Mouse (Mus musculus) neural tube, embryonic 15.5 days (tissue): ENCODE measurements at regions not wholly inside any gene's neighbourhood (a gene's known extent, or its start where the extent isn't known, plus 50 kb on each side); places are given as distances from the start of the nearest gene placed in this dataset. TPM values are rescaled to one million over a fixed set of nuclear protein-coding genes. Genes with fewer than 3 reads are reported as not detected.

Experiments used
- ATAC-seq: fragments of 200-750 bp; cut with Nextera tagmentation; 2 replicates; pipeline ENCODE4 v1.8.0; 2017; ENCODE audit warnings: mild to moderate bottlenecking, moderate TSS enrichment, moderate library complexity; ENCODE audit not compliant: low FRiP score
- H3K27ac ChIP-seq: fragments of 300-500 bp; sonication (generic); replicated peaks from 2 replicates; pipeline ENCODE4 v1.5.1; 2015; ENCODE audit warnings: mild to moderate bottlenecking, inconsistent platforms
- H3K27me3 ChIP-seq: fragments of 300-500 bp; sonication (generic); replicated peaks from 2 replicates; pipeline ENCODE4 v1.6.1; 2015; ENCODE audit warnings: inconsistent platforms
- H3K36me3 ChIP-seq: fragments of 300-500 bp; sonication (generic); 2 replicates; pipeline ENCODE4 v1.6.1; 2015; ENCODE audit warnings: inconsistent platforms
- H3K4me1 ChIP-seq: fragments of 300-500 bp; sonication (generic); 2 replicates; pipeline ENCODE4 v1.6.1; 2015; ENCODE audit warnings: inconsistent platforms
- H3K4me2 ChIP-seq: fragments of 300-500 bp; sonication (generic); 2 replicates; pipeline ENCODE4 v1.6.1; 2015; ENCODE audit warnings: inconsistent platforms, mild to moderate bottlenecking, moderate library complexity
- H3K4me3 ChIP-seq: fragments of 300-500 bp; sonication (generic); replicated peaks from 2 replicates; pipeline ENCODE4 v1.5.1; 2015; ENCODE audit warnings: mild to moderate bottlenecking, inconsistent platforms
- H3K9ac ChIP-seq: fragments of 300-500 bp; sonication (generic); replicated peaks from 2 replicates; pipeline ENCODE4 v1.6.1; 2015; ENCODE audit warnings: mild to moderate bottlenecking, inconsistent platforms
- H3K9me3 ChIP-seq: fragments of 300-500 bp; sonication (generic); replicated peaks from 2 replicates; pipeline ENCODE4 v1.6.1; 2016; ENCODE audit warnings: inconsistent platforms
- WGBS: fragments of 180-500 bp; shearing (Covaris S2); methylation state at CpG from one replicate; pipeline ENCODE4 v1.1.7; 2015; ENCODE audit warnings: mixed read lengths; 5-methylcytosine and 5-hydroxymethylcytosine counted together
- microRNA-seq: library from miRNA; unstranded; fragments of <30 nt; microRNA quantifications from one replicate; pipeline ENCODE4, GENCODE M21; 2017

DNA sequence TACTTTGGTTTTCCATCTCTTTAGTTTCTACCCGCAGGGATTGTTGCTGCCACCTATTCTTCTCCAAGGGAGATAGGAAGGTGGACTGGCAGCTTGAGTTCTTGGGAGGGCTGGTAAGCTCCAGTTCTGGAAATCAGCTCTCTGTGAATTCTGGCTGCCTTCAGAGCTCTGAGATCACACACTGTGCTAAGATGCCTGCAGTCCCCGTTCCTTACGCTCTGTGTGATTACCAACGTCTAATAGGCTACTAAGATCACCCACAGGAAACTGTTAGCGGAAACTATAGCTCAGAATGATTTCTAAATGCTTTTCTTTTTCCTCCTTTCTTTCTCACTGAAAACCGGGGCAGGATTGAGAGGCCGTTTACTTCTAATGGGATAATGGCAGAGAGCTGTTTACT, 69.0 kb upstream of the Syt1 start:
- no peak for ATAC-seq
- Histone ChIP-seq H3K4me2 (peak overlapping the region; percentile 13; the same call in 1 of the 2 replicates), H3K9ac (no peak overlapping the region), H3K27ac (0 out of 2 replicates have a peak overlapping the region, but pooled peaks have one; percentile 11), H3K4me3 (no peak overlapping the region), H3K36me3 (no peaks in the 10 kb centered on the region), H3K4me1 (peaks cover 3% of the 10 kb centered on the region; the same call in 1 of the 2 replicates), H3K9me3 (no peaks in the 10 kb centered on the region), H3K27me3 (no peaks in the 10 kb centered on the region)
- WGBS = 24% methylated on average over 7 of the region's 7 CpGs

GRCm38 (mm10) chr10:109074218-109074617, 63.4 kb upstream of the Syt1 start:
- H3K27me3 ChIP-seq = no peaks in the 10 kb centered on the region
- H3K4me1 ChIP-seq = no peaks in the 10 kb centered on the region
- H3K36me3 ChIP-seq = no peaks in the 10 kb centered on the region
- no peak overlapping the region for H3K4me3 ChIP-seq
- H3K9me3 ChIP-seq = no peaks in the 10 kb centered on the region
- H3K9ac ChIP-seq = no peak overlapping the region
- no peak for ATAC-seq
- 79% methylated on average over 7 of the region's 7 CpGs for WGBS
- H3K27ac ChIP-seq = no peak overlapping the region
- no peak overlapping the region for H3K4me2 ChIP-seq

Small RNAs in the stretch of these regions (microRNA-seq; reads per million reads assigned to microRNA genes)
- gene Gm44495 = not detected
